Mouse (Mus musculus) CH12.LX (cell line): ENCODE results near the gene Spaca5. TPM values are rescaled to one million over a fixed set of nuclear protein-coding genes. Genes with fewer than 3 reads are reported as not detected.

Experiments
- DNase-seq: peaks from one replicate; pipeline ENCODE4 v3.0.0-alpha.2; 2013; ENCODE audit errors: extremely low read depth
- H3K27ac ChIP-seq: 2 replicates; pipeline ENCODE4 v1.5.1; 2012; ENCODE audit warnings: low read depth, mild to moderate bottlenecking, control low read depth, moderate library complexity; ENCODE audit not compliant: insufficient read depth
- H3K27me3 ChIP-seq: replicated peaks from 2 replicates; pipeline ENCODE3; 2012; ENCODE audit warnings: inconsistent platforms
- H3K36me3 ChIP-seq, 2 experiments: replicated peaks in 1 of 2; 2 replicates each; pipeline versions ENCODE3 to v1.6.1; 2012; ENCODE audit warnings: inconsistent platforms in 1 of 2, low read length in 1 of 2, mild to moderate bottlenecking in 1 of 2, mixed read lengths in 1 of 2, moderate library complexity in 1 of 2; ENCODE audit not compliant: control insufficient read depth in 1 of 2, insufficient read depth in 1 of 2
- H3K4me1 ChIP-seq, 2 experiments: 2 replicates each; pipeline ENCODE4 v1.6.1; 2012; ENCODE audit warnings: inconsistent platforms in 1 of 2, moderate library complexity in 1 of 2; ENCODE audit not compliant: insufficient read depth in 2 of 2, control insufficient read depth in 1 of 2
- H3K4me2 ChIP-seq: 2 replicates; pipeline ENCODE4 v1.6.1; 2012; ENCODE audit warnings: low read depth, mild to moderate bottlenecking, control low read depth; ENCODE audit not compliant: poor library complexity, insufficient read depth, severe bottlenecking
- H3K4me3 ChIP-seq, 3 experiments: fragments of 150-350 bp in 1 of 3; sonication (generic) in 1 of 3; replicated peaks in 1 of 3; 2 replicates each; pipeline versions ENCODE3 to v1.5.1; 2011 to 2012; ENCODE audit warnings: low read depth in 2 of 3, low read length in 2 of 3, mild to moderate bottlenecking in 2 of 3, moderate library complexity in 2 of 3, control low read depth in 1 of 3, improper control_type of control experiment in 1 of 3, inconsistent platforms in 1 of 3, mixed read lengths in 1 of 3; ENCODE audit not compliant: poor library complexity in 1 of 3
- H3K79me2 ChIP-seq: replicated peaks from 2 replicates; pipeline ENCODE4 v1.6.1; 2012; ENCODE audit warnings: mild to moderate bottlenecking, moderate library complexity; ENCODE audit not compliant: control insufficient read depth, poor library complexity, insufficient read depth, severe bottlenecking; ENCODE audit errors: extremely low read depth
- H3K9ac ChIP-seq: 2 replicates; pipeline ENCODE4 v1.6.1; 2012; ENCODE audit warnings: low read depth, mild to moderate bottlenecking, control low read depth, moderate library complexity; ENCODE audit not compliant: insufficient read depth
- H3K9me3 ChIP-seq: replicated peaks from 2 replicates; pipeline ENCODE3; 2012; ENCODE audit warnings: low read length, inconsistent platforms, mixed read lengths
- CHD1 ChIP-seq: IDR thresholded peaks from 2 replicates; pipeline ENCODE4 v1.6.1; 2012; ENCODE audit warnings: low read depth, low read length, improper control_type of control experiment, inconsistent platforms
- CTCF ChIP-seq, 2 experiments: IDR thresholded peaks in 1 of 2; conservative IDR thresholded peaks in 1 of 2; 2 replicates each; pipeline ENCODE4 v1.5.1; 2011 to 2012; ENCODE audit warnings: low read depth in 2 of 2, low read length in 2 of 2, improper control_type of control experiment in 1 of 2, inconsistent platforms in 1 of 2, mild to moderate bottlenecking in 1 of 2, moderate library complexity in 1 of 2
- ELF1 ChIP-seq: IDR thresholded peaks from 2 replicates; pipeline ENCODE4 v1.6.1; 2014; ENCODE audit warnings: low read depth, mild to moderate bottlenecking, inconsistent platforms, low read length, improper control_type of control experiment
- ETS1 ChIP-seq: conservative IDR thresholded peaks from 2 replicates; pipeline ENCODE4 v1.6.1; 2012; ENCODE audit warnings: low read depth, mild to moderate bottlenecking, inconsistent platforms, low read length, improper control_type of control experiment, moderate library complexity
- GABPA ChIP-seq: IDR thresholded peaks from 2 replicates; pipeline ENCODE4 v1.6.1; 2012; ENCODE audit warnings: low read depth, low read length, improper control_type of control experiment, inconsistent platforms; ENCODE audit not compliant: insufficient replicate concordance
- HCFC1 ChIP-seq: IDR thresholded peaks from 2 replicates; pipeline ENCODE4 v1.6.1; 2012; ENCODE audit warnings: low read depth, mild to moderate bottlenecking, inconsistent platforms, low read length, improper control_type of control experiment
- IRF4 ChIP-seq: IDR thresholded peaks from 2 replicates; pipeline ENCODE4 v1.6.1; 2014; ENCODE audit warnings: low read depth, mild to moderate bottlenecking, inconsistent platforms, low read length, improper control_type of control experiment
- MAX ChIP-seq: IDR thresholded peaks from 2 replicates; pipeline ENCODE4 v1.6.1; 2011; ENCODE audit warnings: low read length, improper control_type of control experiment
- MEF2A ChIP-seq: IDR thresholded peaks from 2 replicates; pipeline ENCODE4 v1.6.1; 2014; ENCODE audit warnings: low read depth, mild to moderate bottlenecking, inconsistent platforms, low read length, improper control_type of control experiment, borderline replicate concordance
- MYC ChIP-seq: IDR thresholded peaks from 2 replicates; pipeline ENCODE4 v1.6.1; 2011; ENCODE audit warnings: low read depth, mild to moderate bottlenecking, improper control_type of control experiment, low read length
- NELFE ChIP-seq: IDR thresholded peaks from 2 replicates; pipeline ENCODE4 v1.6.1; 2011; ENCODE audit warnings: low read depth, low read length, improper control_type of control experiment
- NRF1 ChIP-seq: IDR thresholded peaks from 2 replicates; pipeline ENCODE4 v1.6.1; 2014; ENCODE audit warnings: low read depth, mild to moderate bottlenecking, inconsistent platforms, low read length, improper control_type of control experiment, moderate library complexity
- POLR2A ChIP-seq: IDR thresholded peaks from 2 replicates; pipeline ENCODE4 v1.6.1; 2011; ENCODE audit warnings: low read depth, mild to moderate bottlenecking, improper control_type of control experiment, low read length
- POLR2AphosphoS2 ChIP-seq: IDR thresholded peaks from 2 replicates; pipeline ENCODE4 v1.6.1; 2011; ENCODE audit warnings: low read depth, low read length, improper control_type of control experiment
- RAD21 ChIP-seq: IDR thresholded peaks from 2 replicates; pipeline ENCODE4 v1.6.1; 2011; ENCODE audit warnings: low read depth, mild to moderate bottlenecking, low read length, improper control_type of control experiment, moderate library complexity
- SIN3A ChIP-seq: IDR thresholded peaks from 2 replicates; pipeline ENCODE4 v1.6.1; 2012; ENCODE audit warnings: low read length, improper control_type of control experiment, inconsistent platforms
- SMC3 ChIP-seq: IDR thresholded peaks from 2 replicates; pipeline ENCODE4 v1.6.1; 2011; ENCODE audit warnings: low read depth, low read length, improper control_type of control experiment
- TBP ChIP-seq: conservative IDR thresholded peaks from 2 replicates; pipeline ENCODE4 v1.6.1; 2011; ENCODE audit warnings: low read depth, low read length, improper control_type of control experiment
- TCF12 ChIP-seq: IDR thresholded peaks from 2 replicates; pipeline ENCODE4 v1.6.1; 2014; ENCODE audit warnings: low read depth, mild to moderate bottlenecking, inconsistent platforms, low read length, improper control_type of control experiment
- UBTF ChIP-seq: IDR thresholded peaks from 2 replicates; pipeline ENCODE4 v1.6.1; 2012; ENCODE audit warnings: low read depth, mild to moderate bottlenecking, inconsistent platforms, low read length, improper control_type of control experiment, moderate library complexity
- USF1 ChIP-seq: IDR thresholded peaks from 2 replicates; pipeline ENCODE4 v1.6.1; 2014; ENCODE audit warnings: low read depth, mild to moderate bottlenecking, inconsistent platforms, low read length, improper control_type of control experiment
- USF2 ChIP-seq: conservative IDR thresholded peaks from 2 replicates; pipeline ENCODE4 v1.6.1; 2011; ENCODE audit warnings: low read depth, low read length, improper control_type of control experiment
- ZC3H11A ChIP-seq: IDR thresholded peaks from 2 replicates; pipeline ENCODE4 v1.6.1; 2012; ENCODE audit warnings: low read depth, mild to moderate bottlenecking, inconsistent platforms, low read length, improper control_type of control experiment
- ZKSCAN1 ChIP-seq: IDR thresholded peaks from 2 replicates; pipeline ENCODE4 v1.6.1; 2012; ENCODE audit warnings: low read depth, inconsistent platforms, low read length, improper control_type of control experiment, borderline replicate concordance
- ZMIZ1 ChIP-seq: IDR thresholded peaks from 2 replicates; pipeline ENCODE4 v1.6.1; 2012; ENCODE audit warnings: low read depth, mild to moderate bottlenecking, inconsistent platforms, low read length, improper control_type of control experiment
- ZNF384 ChIP-seq: IDR thresholded peaks from 2 replicates; pipeline ENCODE4 v1.6.1; 2012; ENCODE audit warnings: low read depth, low read length, improper control_type of control experiment, inconsistent platforms
- dilution Hi-C: fragments of 300-500 bp; cut with MboI; formaldehyde crosslinking; loops from 2 replicates; pipeline ENCODE4 v1.14.3; 2020; ENCODE audit warnings: low sequenced_read_pairs; ENCODE audit not compliant: extremely low pct_unique_long_range_greater_than_20kb, extremely low pct_ligation_motif_present
- in situ Hi-C: fragments of 300-500 bp; cut with MboI; formaldehyde crosslinking; loops from 3 replicates; pipeline ENCODE4 v1.14.3; 2019; ENCODE audit warnings: low sequenced_read_pairs, low pct_ligation_motif_present, low pct_unique_long_range_greater_than_20kb, mixed read lengths
- polyA plus RNA-seq: library from polyadenylated mRNA; unstranded; fragments of >175 nt; gene quantifications from 2 replicates; pipeline ENCODE4 v1.2.1, GENCODE M21; 2012; ENCODE audit warnings: low read depth; ENCODE audit not compliant: insufficient read length
- total RNA-seq, 2 experiments: library from RNA; depleted of rRNA; stranded (reverse); fragments of 300-350 nt in 1 of 2; fragments of >200 nt in 1 of 2; gene quantifications; 2 replicates each; pipeline ENCODE4 v1.2.3; 2012 to 2014

The Spaca5 gene
- total and polyA plus RNA-seq, 3 experiments: not detected

GRCm38 (mm10) chrX:21061866-21062543, 6.2 kb upstream of the Spaca5 start, which contains the start of gene Zfp182:
Gene Zfp182 (minus strand): TSS chrX:21062316.
- H3K27ac ChIP-seq: no peak within 1 kb of the TSS
- peak within 1 kb of the TSS; percentile 50 for H3K9ac ChIP-seq
- in situ Hi-C loops: no loop called here
- TF ChIP-seq ETS1 (no peak), ELF1 (peak; percentile 94), MYC (no peak), POLR2A (peak; percentile 54; the same call in 1 of the 2 replicates), SMC3 (no peak), GABPA (no peak), HCFC1 (peak; percentile 85), IRF4 (no peak), TBP (peak; percentile 63; the same call in 1 of the 2 replicates), CHD1 (no peak), ZNF384 (peak; percentile 70), MEF2A (no peak), USF1 (no peak), NRF1 (peak; percentile 89), SIN3A (0 out of 2 replicates have a peak, but pooled peaks have one; percentile 29), UBTF (no peak), ZMIZ1 (no peak), USF2 (no peak), RAD21 (no peak), ZC3H11A (no peak), TCF12 (no peak)
- peak within 1 kb of the TSS; percentile 36; the same call in 1 of the 2 replicates for H3K4me2 ChIP-seq
- no peaks in the 10 kb centered on the region for H3K36me3 ChIP-seq
- H3K4me3 ChIP-seq: peak within 1 kb of the TSS; percentile 61 to 67 (median 62)
- no peaks in the 10 kb centered on the region for H3K27me3 ChIP-seq
- peak; percentile 86 for DNase-seq
- H3K4me1 ChIP-seq: no peaks in the 10 kb centered on the region
- 0 out of 2 replicates have a peak, but pooled peaks cover 2% of the 10 kb centered on the region for H3K79me2 ChIP-seq
- dilution Hi-C loops: no loop called here
- no peaks in the 10 kb centered on the region for H3K9me3 ChIP-seq

- dilution Hi-C loops (no loop called here), in situ Hi-C loops (no loop called here)
- no peaks in the 10 kb centered on the region for H3K9me3 ChIP-seq
- H3K9ac ChIP-seq: no peak overlapping the region
- H3K4me2 ChIP-seq: no peak overlapping the region
- no peak for DNase-seq
- H3K79me2 ChIP-seq: 0 out of 2 replicates have a peak, but pooled peaks cover 2% of the 10 kb centered on the region
- no peaks in the 10 kb centered on the region for H3K27me3 ChIP-seq
- no peak overlapping the region for H3K27ac ChIP-seq
- TF ChIP-seq POLR2AphosphoS2 (no peak), ZMIZ1 (no peak), ELF1 (no peak), TCF12 (no peak), IRF4 (no peak), NELFE (no peak), CTCF (conservative IDR thresholded peaks at IDR 0.05 in 1 of 2, IDR thresholded peaks at IDR 0.05 in 1 of 2; ENCODE audit: low read depth in 2 of 2, low read length in 2 of 2) (no peak), ZNF384 (no peak), CHD1 (no peak), MAX (no peak), ZKSCAN1 (no peak)
- no peaks in the 10 kb centered on the region for H3K36me3 ChIP-seq
- H3K4me3 ChIP-seq: peak overlapping the region in 1 of 3 experiments; percentile 62
- H3K4me1 ChIP-seq: no peaks in the 10 kb centered on the region
These were observed 5.7 kb upstream of the Spaca5 start for GRCm38 (mm10) chrX:21062544-21062890.
